Mouse (Mus musculus): ENCODE data around the gene Naif1. TPM values are rescaled to one million over a fixed set of nuclear protein-coding genes. Genes with fewer than 3 reads are reported as not detected.

Naif1 gene
- polyA plus RNA-seq, 1 experiment: 3.2 TPM

DNA sequence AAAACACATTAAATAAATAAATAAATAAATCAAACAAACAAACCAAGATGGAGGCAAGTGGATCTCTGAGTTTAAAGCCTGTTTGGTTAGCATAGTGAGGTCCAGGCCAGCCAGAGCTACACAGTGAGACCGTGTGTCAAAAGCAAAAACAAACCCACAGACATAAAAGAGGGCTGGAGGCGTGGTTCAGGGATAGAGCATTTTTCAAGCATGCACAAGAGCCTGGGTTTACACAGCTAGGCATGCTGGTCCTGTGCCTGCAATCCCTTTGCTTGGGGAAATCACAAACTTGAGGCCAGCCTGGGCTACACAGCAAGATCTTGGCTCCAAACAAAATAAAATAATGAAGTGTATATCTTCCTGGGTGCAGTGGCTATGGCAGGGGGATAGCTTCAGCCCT lies 42.4 kb downstream of the Naif1 start:
- H3K4me3 ChIP-seq (ENCODE audit: insufficient read depth, poor library complexity, severe bottlenecking): no peak overlapping the region
- no peaks in the 10 kb centered on the region for H3K36me3 ChIP-seq (ENCODE audit: control insufficient read depth, insufficient read depth)
- H3ac ChIP-seq (ENCODE audit: control insufficient read depth, insufficient read length, low read depth): no peak overlapping the region
- H3K79me3 ChIP-seq (ENCODE audit: low read depth): no peaks in the 10 kb centered on the region
- no peaks in the 10 kb centered on the region for H3K27me3 ChIP-seq (ENCODE audit: control insufficient read depth, insufficient read depth, insufficient read length)
- no peaks in the 10 kb centered on the region for H3K79me2 ChIP-seq (ENCODE audit: control insufficient read depth, insufficient read depth)
- TF ChIP-seq CTCF (IDR thresholded peaks at IDR 0.05; ENCODE audit: control insufficient read depth, insufficient read depth, insufficient read length) (no peak), CEBPB (IDR thresholded peaks at IDR 0.05; ENCODE audit: low read depth) (no peak), USF1 (IDR thresholded peaks at IDR 0.05; ENCODE audit: low read depth) (no peak), MYOG (IDR thresholded peaks at IDR 0.05; ENCODE audit: control insufficient read depth, extremely low read depth, insufficient read length) (no peak), MAX (IDR thresholded peaks at IDR 0.05) (no peak), FOSL1 (IDR thresholded peaks at IDR 0.05; ENCODE audit: insufficient read depth, low read length, poor library complexity, severe bottlenecking) (no peak), MYOD1 (IDR thresholded peaks at IDR 0.05; ENCODE audit: control insufficient read depth, insufficient read length, low read depth) (no peak)

- H3K4me3 ChIP-seq (ENCODE audit: insufficient read depth, poor library complexity, severe bottlenecking): no peak overlapping the region
- TF ChIP-seq FOSL1 (IDR thresholded peaks at IDR 0.05; ENCODE audit: insufficient read depth, low read length, poor library complexity, severe bottlenecking) (no peak), CTCF (IDR thresholded peaks at IDR 0.05; ENCODE audit: control insufficient read depth, insufficient read depth, insufficient read length) (no peak), USF1 (IDR thresholded peaks at IDR 0.05; ENCODE audit: low read depth) (no peak), MAX (IDR thresholded peaks at IDR 0.05) (no peak), CEBPB (IDR thresholded peaks at IDR 0.05; ENCODE audit: low read depth) (no peak), MYOD1 (IDR thresholded peaks at IDR 0.05; ENCODE audit: control insufficient read depth, insufficient read length, low read depth) (no peak), MYOG (IDR thresholded peaks at IDR 0.05; ENCODE audit: control insufficient read depth, extremely low read depth, insufficient read length) (no peak)
These were observed 43.0 kb downstream of the Naif1 start for GRCm38 (mm10) chr2:32493301-32493701.

GRCm38 (mm10) chr2:32494522-32494921 lies 44.3 kb downstream of the Naif1 start:
- Histone ChIP-seq H3K27me3 (ENCODE audit: control insufficient read depth, insufficient read depth, insufficient read length) (no peaks in the 10 kb centered on the region), H3K36me3 (ENCODE audit: control insufficient read depth, insufficient read depth) (no peaks in the 10 kb centered on the region), H3K79me2 (ENCODE audit: control insufficient read depth, insufficient read depth) (no peaks in the 10 kb centered on the region), H3K4me3 (ENCODE audit: insufficient read depth, poor library complexity, severe bottlenecking) (no peak overlapping the region), H3K79me3 (ENCODE audit: low read depth) (no peaks in the 10 kb centered on the region), H3ac (ENCODE audit: control insufficient read depth, insufficient read length, low read depth) (no peak overlapping the region)
- TF ChIP-seq FOSL1 (IDR thresholded peaks at IDR 0.05; ENCODE audit: insufficient read depth, low read length, poor library complexity, severe bottlenecking) (no peak), CTCF (IDR thresholded peaks at IDR 0.05; ENCODE audit: control insufficient read depth, insufficient read depth, insufficient read length) (no peak), MYOG (IDR thresholded peaks at IDR 0.05; ENCODE audit: control insufficient read depth, extremely low read depth, insufficient read length) (no peak), MYOD1 (IDR thresholded peaks at IDR 0.05; ENCODE audit: control insufficient read depth, insufficient read length, low read depth) (no peak), MAX (IDR thresholded peaks at IDR 0.05) (no peak), USF1 (IDR thresholded peaks at IDR 0.05; ENCODE audit: low read depth) (no peak), CEBPB (IDR thresholded peaks at IDR 0.05; ENCODE audit: low read depth) (no peak)

More at GRCm38 (mm10) chr2:32493301-32493701, 43.0 kb downstream of the Naif1 start:
- Histone ChIP-seq H3K79me2 (ENCODE audit: control insufficient read depth, insufficient read depth) (no peaks in the 10 kb centered on the region), H3K27me3 (ENCODE audit: control insufficient read depth, insufficient read depth, insufficient read length) (no peaks in the 10 kb centered on the region), H3ac (ENCODE audit: control insufficient read depth, insufficient read length, low read depth) (no peak overlapping the region), H3K79me3 (ENCODE audit: low read depth) (no peaks in the 10 kb centered on the region), H3K36me3 (ENCODE audit: control insufficient read depth, insufficient read depth) (no peaks in the 10 kb centered on the region)

DNA sequence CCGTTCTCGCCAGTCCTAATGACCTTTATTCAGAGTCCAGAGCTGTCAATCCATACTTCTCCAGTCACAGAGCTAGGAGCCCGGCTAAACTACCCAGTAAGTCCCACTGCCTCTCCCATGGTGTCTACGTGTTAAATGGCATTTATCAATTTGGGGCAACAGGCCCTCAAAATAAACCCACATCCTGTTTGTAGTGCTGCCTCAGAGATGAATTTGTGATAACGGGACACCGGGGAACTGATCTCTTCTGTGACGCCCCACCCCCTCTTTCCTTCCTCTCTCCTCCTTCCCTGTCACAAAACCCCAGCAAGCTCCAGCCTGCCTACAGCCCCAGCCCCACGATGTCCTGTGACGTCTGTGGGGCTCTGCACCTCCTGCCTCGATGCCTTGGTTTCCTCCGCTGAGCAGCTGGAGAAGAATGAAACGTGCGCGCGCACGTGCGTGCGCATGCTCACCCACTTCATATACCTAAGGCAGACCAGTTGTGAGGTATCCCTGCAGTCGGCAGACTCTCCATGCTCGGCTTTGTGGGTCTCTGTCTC lies 45.0 kb downstream of the Naif1 start:
- no peaks in the 10 kb centered on the region for H3K79me2 ChIP-seq (ENCODE audit: control insufficient read depth, insufficient read depth)
- no peaks in the 10 kb centered on the region for H3K36me3 ChIP-seq (ENCODE audit: control insufficient read depth, insufficient read depth)
- H3K79me3 ChIP-seq (ENCODE audit: low read depth): no peaks in the 10 kb centered on the region
- H3K27me3 ChIP-seq (ENCODE audit: control insufficient read depth, insufficient read depth, insufficient read length): no peaks in the 10 kb centered on the region
- no peak overlapping the region for H3K4me3 ChIP-seq (ENCODE audit: insufficient read depth, poor library complexity, severe bottlenecking)
- H3ac ChIP-seq (ENCODE audit: control insufficient read depth, insufficient read length, low read depth): no peak overlapping the region
- no peak for TF ChIP-seq CTCF (IDR thresholded peaks at IDR 0.05; ENCODE audit: control insufficient read depth, insufficient read depth, insufficient read length)
- TF ChIP-seq FOSL1 (IDR thresholded peaks at IDR 0.05; ENCODE audit: insufficient read depth, low read length, poor library complexity, severe bottlenecking): no peak
- no peak for TF ChIP-seq MYOD1 (IDR thresholded peaks at IDR 0.05; ENCODE audit: control insufficient read depth, insufficient read length, low read depth)
- no peak for TF ChIP-seq CEBPB (IDR thresholded peaks at IDR 0.05; ENCODE audit: low read depth)

DNA sequence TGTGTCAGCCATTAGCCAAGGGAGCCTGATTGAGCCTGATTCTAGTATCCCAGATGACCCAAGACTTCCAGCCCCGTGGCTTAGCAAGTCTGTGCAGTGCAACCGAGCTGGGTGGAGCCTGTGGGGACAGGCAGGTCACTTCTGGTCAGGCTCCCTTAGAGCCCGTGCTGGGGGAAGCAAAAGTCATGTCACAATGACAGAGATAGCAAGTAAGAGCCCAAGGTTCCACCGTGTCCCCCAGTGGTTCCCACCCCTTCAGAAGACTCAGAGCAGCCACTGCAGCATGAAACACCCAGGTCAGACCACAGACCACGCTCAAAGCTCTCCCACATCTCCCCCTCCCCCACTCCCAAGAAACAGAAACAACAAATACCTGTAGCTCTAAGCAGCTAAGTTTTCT lies 45.9 kb downstream of the Naif1 start:
- H3K4me3 ChIP-seq (ENCODE audit: insufficient read depth, poor library complexity, severe bottlenecking): no peak overlapping the region
- no peaks in the 10 kb centered on the region for H3K79me2 ChIP-seq (ENCODE audit: control insufficient read depth, insufficient read depth)
- H3K36me3 ChIP-seq (ENCODE audit: control insufficient read depth, insufficient read depth): no peaks in the 10 kb centered on the region
- TF ChIP-seq CEBPB (IDR thresholded peaks at IDR 0.05; ENCODE audit: low read depth) (no peak), FOSL1 (IDR thresholded peaks at IDR 0.05; ENCODE audit: insufficient read depth, low read length, poor library complexity, severe bottlenecking) (no peak), MYOD1 (IDR thresholded peaks at IDR 0.05; ENCODE audit: control insufficient read depth, insufficient read length, low read depth) (no peak), MAX (IDR thresholded peaks at IDR 0.05) (no peak), USF1 (IDR thresholded peaks at IDR 0.05; ENCODE audit: low read depth) (no peak), MYOG (IDR thresholded peaks at IDR 0.05; ENCODE audit: control insufficient read depth, extremely low read depth, insufficient read length) (no peak), CTCF (IDR thresholded peaks at IDR 0.05; ENCODE audit: control insufficient read depth, insufficient read depth, insufficient read length) (no peak)
- no peaks in the 10 kb centered on the region for H3K27me3 ChIP-seq (ENCODE audit: control insufficient read depth, insufficient read depth, insufficient read length)
- no peak overlapping the region for H3ac ChIP-seq (ENCODE audit: control insufficient read depth, insufficient read length, low read depth)
- no peaks in the 10 kb centered on the region for H3K79me3 ChIP-seq (ENCODE audit: low read depth)

- H3K36me3 ChIP-seq (ENCODE audit: control insufficient read depth, insufficient read depth): no peaks in the 10 kb centered on the region
These were observed 49.1 kb downstream of the Naif1 start for GRCm38 (mm10) chr2:32499365-32499764.

More at GRCm38 (mm10) chr2:32499365-32499764, 49.1 kb downstream of the Naif1 start:
- Histone ChIP-seq H3K27me3 (ENCODE audit: control insufficient read depth, insufficient read depth, insufficient read length) (no peaks in the 10 kb centered on the region), H3K79me2 (ENCODE audit: control insufficient read depth, insufficient read depth) (no peaks in the 10 kb centered on the region), H3K79me3 (ENCODE audit: low read depth) (no peaks in the 10 kb centered on the region), H3ac (ENCODE audit: control insufficient read depth, insufficient read length, low read depth) (no peak overlapping the region), H3K4me3 (ENCODE audit: insufficient read depth, poor library complexity, severe bottlenecking) (no peak overlapping the region)
- TF ChIP-seq MAX (IDR thresholded peaks at IDR 0.05) (no peak), FOSL1 (IDR thresholded peaks at IDR 0.05; ENCODE audit: insufficient read depth, low read length, poor library complexity, severe bottlenecking) (no peak), USF1 (IDR thresholded peaks at IDR 0.05; ENCODE audit: low read depth) (no peak), CTCF (IDR thresholded peaks at IDR 0.05; ENCODE audit: control insufficient read depth, insufficient read depth, insufficient read length) (no peak), MYOD1 (IDR thresholded peaks at IDR 0.05; ENCODE audit: control insufficient read depth, insufficient read length, low read depth) (no peak), MYOG (IDR thresholded peaks at IDR 0.05; ENCODE audit: control insufficient read depth, extremely low read depth, insufficient read length) (no peak), CEBPB (IDR thresholded peaks at IDR 0.05; ENCODE audit: low read depth) (no peak)
